Mouse (Mus musculus) cortical plate, adult 2 months (tissue): ENCODE data around the gene Cfap73.

Experiments
- CTCF ChIP-seq: fragments of 200-500 bp; IDR thresholded peaks from 2 replicates; pipeline ENCODE4 v1.5.1; 2011; ENCODE audit warnings: mild to moderate bottlenecking, control low read depth, low read length; ENCODE audit not compliant: insufficient read depth; ENCODE audit errors: extremely low read depth
- POLR2A ChIP-seq: fragments of 200-500 bp; IDR thresholded peaks from 2 replicates; pipeline ENCODE4 v1.6.1; 2011; ENCODE audit warnings: mild to moderate bottlenecking, low read length, control low read depth; ENCODE audit not compliant: insufficient read depth; ENCODE audit errors: extremely low read depth

DNA sequence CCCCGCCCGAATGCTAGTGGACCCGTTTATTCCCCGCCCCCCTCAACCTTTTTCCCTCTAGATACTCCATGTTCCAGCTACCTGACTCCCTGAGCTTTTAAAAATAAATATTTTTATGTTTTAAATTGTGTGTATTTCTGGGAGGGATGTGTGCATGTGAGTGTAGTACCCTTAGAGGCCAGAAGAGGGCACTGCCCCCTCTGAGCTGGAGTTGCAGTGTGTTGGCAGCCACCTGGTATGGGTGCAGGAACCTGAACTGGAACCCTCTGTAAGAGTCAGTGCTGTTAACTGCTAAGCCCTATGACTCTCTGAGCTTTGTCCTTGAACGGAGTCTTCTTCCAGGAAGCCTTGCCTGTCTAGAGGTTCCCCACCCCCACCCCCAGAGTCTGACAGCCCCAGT, 2.1 kb downstream of the Cfap73 start:
- TF ChIP-seq CTCF = no peak
- TF ChIP-seq POLR2A = no peak
